Mouse (Mus musculus) G1E-ER4 (cell line): ENCODE data around the gene Mylk4. TPM values are rescaled to one million over a fixed set of nuclear protein-coding genes. Genes with fewer than 3 reads are reported as not detected.

Source experiments
- GATA1 ChIP-seq: IDR thresholded peaks from one replicate; pipeline ENCODE4 v1.8.0; 2012; ENCODE audit warnings: low read length, inconsistent platforms
- polyA plus RNA-seq: library from polyadenylated mRNA; stranded (reverse); fragments of >175 nt; gene quantifications from 2 replicates; pipeline ENCODE4 v1.2.3, GENCODE M21; 2012

The Mylk4 gene
- not detected in 2 replicates for polyA plus RNA-seq

GRCm38 (mm10) chr13:32783816-32784215 is at the start of gene Mylk4:
TSS of gene Mylk4 (minus strand) at chr13:32783954.
- TF ChIP-seq GATA1: no peak

- TF ChIP-seq GATA1: no peak
Observed at GRCm38 (mm10) chr13:32833237-32833636, 49.5 kb upstream of the Mylk4 start.

DNA sequence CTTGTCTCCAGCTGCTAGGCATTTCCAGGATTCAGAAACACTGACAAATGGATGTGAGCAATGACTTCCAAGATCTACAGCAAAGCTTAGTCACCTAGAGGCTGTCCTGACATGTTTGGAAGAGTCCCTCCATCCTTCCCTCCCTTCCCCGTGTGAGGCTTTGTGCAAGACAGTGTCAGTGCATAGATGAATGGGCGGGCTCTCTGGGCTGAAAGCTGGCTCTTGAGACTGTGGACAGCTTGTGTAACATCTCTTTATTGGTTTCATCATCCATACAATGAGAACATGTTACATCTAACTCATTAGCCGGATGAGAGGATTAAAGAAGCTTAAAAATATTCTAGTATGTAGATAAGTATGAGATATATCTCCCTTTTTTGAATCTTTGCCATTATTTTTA is 49.0 kb upstream of the Mylk4 start:
- no peak for TF ChIP-seq GATA1

DNA sequence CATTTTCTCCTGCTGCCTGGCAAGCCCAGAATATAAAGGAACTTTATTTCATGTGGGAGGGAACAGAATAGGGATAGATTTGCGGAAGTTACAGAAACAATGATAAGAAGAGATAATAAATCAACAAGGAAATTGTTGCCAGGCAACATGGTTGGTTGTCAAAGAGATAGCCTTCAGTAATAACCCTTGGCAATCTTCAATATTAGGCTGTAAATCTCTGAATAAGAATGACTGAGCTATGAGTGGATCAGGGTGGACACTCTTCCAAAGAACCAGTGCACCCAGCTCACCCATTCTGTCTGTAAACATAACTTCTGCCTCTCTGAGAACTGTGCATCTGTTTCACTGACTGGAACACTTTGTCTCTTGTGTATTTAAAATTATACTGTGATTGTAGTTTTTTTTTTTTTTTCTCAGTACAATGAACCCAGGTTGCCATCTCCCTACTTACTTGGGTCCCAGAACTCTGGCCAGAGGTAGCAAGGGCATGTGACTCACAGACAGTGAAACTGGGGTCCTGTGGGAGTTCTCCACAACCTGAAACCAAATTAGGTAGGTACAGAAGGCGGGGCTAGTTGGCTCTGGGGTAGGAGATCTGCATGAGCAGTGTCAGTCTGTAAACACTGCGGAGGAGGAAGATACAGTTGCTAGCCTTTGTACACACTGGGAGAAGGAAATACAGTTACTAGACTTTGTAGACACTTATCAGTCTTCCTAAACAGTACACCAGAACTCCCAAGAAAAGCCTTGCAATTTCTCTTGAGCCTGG is 47.9 kb upstream of the Mylk4 start:
- no peak for TF ChIP-seq GATA1

DNA sequence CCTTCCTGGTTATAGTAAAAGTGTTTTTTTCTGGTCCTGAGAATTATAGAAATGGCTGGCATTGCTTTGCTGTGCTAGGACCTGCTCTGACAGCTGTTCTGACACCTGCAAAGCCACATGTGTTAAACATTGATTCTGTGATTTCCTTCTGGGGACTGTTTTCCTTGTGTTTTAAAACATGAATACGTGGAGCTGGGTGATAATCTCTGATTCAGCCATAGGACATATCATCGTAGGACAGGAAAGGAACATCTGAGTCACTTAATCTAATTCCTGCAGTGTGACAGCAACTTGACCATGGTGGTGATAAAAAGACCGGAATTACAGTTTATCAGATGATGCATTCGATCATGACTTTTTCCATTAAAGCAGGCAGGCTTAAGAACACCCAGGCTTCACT is 45.1 kb upstream of the Mylk4 start:
- peak; percentile 66 for TF ChIP-seq GATA1

GRCm38 (mm10) chr13:32827951-32828350 is 44.2 kb upstream of the Mylk4 start:
- no peak for TF ChIP-seq GATA1

GRCm38 (mm10) chr13:32827111-32827822 is 43.5 kb upstream of the Mylk4 start:
- no peak for TF ChIP-seq GATA1

GRCm38 (mm10) chr13:32825546-32825945 is 41.8 kb upstream of the Mylk4 start:
- TF ChIP-seq GATA1: no peak

DNA sequence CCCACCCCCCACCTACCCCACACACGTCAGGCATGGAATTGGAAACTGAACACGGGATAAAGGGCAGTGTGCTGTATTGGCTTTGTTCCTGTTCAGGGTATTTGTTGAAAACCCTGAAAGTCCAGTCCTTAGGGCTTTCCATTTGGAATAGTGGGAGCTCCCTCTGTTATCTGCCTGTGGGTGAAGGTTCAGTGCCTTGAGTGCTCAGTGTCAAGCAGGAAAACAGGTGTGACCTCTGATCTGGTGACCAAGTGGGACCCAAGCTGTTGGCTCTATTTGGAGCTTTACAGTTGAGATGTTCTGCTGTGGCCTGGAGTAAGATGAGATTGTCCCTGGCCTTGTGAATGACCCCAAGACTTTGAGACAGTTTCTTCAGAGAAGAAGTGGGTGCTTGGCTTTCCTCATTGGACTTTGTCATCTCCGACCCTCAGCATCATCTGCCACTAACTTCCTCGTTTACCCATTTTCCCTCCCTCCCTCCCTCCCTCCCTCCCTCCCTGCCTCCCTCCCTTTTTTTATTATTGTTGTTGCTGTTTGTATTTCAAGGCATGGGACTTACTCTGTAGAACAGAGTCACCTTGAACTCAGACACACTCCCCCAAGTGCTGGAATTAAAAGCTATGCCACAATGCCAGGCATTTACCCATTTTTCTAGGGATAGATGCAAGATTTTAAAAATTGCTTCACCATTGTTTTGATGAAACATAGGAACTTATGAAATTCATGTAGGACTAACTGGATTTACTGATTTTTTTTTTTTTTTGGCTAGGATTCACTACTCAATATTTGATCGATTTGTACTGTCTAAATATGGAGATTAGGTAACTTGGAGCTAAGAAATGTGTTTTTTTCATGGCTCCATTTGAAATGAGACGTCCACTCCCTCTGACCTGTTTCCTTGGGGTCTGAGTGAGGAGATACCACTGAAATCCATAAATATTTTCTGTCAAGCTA is 40.9 kb upstream of the Mylk4 start:
- no peak for TF ChIP-seq GATA1

DNA sequence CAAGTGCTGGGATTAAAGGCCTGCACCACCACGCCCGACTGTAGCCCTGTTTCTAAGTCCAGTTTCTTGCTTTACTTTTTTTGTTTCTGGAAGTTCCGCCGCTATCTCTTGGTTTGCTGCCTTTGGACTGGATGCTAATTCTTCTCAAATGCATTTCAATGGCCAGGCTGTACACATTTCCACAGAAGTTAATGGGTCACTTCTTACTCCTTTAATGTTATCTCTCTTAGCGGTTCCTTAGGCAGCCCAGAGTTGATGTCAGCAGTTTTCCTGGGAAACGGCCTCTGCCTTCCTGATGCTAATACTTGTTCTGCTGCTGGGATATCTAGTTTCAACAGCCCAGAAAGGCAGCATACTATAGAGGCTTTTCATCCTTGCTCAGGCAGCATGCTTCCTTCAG is 39.4 kb upstream of the Mylk4 start:
- TF ChIP-seq GATA1: no peak

DNA sequence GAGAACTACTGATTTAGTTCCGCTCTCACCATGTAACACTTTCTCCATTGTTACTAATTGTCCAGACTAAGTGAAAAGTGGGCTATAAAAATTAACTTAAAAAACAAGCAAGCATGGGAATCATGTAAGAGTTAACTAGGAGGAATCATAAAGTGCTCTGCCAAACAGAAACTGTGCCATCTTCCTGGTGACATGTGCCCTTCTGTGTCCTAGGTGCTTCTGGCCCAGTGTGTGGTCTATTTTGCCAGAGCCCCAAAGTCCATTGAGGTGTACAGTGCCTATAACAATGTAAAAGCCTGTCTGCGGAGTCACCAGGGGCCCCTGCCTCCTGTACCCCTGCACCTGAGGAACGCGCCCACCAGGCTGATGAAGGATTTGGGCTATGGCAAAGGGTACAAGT is 37.9 kb upstream of the Mylk4 start:
- TF ChIP-seq GATA1: no peak

DNA sequence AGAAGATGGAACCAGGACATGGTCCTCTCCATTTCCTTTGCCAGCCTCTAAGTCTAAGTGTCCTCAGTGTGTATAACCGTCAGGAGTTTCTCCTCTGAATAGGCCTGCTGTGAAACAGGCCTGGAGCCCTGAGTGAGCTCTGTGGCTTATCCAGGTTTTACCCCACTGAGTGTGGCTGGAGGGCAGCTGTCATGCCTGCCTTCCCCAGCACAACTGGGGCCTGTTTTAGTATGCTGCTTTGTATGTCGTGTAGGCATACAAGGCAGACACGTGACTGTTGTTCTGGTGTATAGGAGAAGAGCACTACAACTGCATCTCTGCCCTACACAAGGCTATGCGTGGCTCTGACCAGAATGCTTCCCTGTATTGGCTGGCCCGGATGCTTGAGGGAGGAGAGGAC is 36.2 kb upstream of the Mylk4 start:
- TF ChIP-seq GATA1: no peak

- TF ChIP-seq GATA1: no peak
Observed at GRCm38 (mm10) chr13:32819241-32819640, 35.5 kb upstream of the Mylk4 start.

DNA sequence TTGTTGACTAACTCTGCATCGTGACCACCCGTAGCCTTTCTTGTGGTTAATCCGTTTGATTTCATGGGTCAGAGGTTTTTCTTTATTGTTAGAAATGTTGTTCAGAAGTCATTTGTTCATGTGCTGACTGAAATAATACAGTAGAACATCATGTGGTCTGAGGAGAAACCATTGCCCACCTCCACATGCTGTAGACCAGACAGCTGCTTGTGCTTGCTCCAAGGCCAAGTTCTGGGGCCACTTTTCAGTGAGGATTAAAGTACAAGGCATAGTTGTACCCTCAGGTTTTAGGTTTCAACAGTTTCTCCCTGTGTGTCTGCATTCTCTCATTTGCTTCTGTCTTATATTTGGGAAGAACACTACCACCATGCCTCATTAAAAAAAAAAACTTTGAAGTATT is 23.9 kb upstream of the Mylk4 start:
- TF ChIP-seq GATA1: no peak

- no peak for TF ChIP-seq GATA1
Observed at GRCm38 (mm10) chr13:32806820-32807219, 23.1 kb upstream of the Mylk4 start.

DNA sequence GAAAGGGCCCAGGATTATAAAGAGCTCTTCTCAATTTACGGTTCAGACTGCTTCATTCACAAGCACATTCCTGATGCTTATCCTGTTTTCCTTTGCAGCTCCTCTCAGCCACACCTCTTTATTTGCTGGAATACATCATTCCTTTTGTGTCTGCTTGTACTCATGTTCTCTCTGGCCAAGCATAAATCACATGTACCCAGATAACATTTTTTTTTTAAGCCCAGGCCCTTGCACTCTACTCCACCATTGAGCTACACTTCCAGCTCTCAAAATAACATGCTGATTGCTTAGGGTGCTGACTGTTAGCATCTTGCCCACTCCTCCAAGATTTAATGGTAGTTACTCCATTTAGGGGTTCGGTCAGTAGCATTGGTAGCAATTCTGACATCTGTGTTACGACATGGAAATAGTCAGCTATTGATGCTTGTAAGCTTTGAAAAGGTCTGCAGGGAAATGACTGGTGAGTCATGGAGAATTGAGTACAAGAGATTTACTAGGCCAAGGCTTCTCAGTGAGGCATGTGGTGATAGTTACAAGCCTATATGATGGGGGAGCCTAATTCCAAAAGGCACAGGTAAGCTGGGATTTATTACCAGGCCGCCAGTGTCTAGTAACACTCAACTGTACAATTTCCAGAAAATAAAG is 20.1 kb upstream of the Mylk4 start:
- TF ChIP-seq GATA1: no peak
